Mouse (Mus musculus): ENCODE data around the gene Mrpl4. TPM values are rescaled to one million over a fixed set of nuclear protein-coding genes. Genes with fewer than 3 reads are reported as not detected.

Gene Mrpl4
- total and polyA plus RNA-seq, 3 experiments, result 42.1 to 103 (median 94.8) TPM

DNA sequence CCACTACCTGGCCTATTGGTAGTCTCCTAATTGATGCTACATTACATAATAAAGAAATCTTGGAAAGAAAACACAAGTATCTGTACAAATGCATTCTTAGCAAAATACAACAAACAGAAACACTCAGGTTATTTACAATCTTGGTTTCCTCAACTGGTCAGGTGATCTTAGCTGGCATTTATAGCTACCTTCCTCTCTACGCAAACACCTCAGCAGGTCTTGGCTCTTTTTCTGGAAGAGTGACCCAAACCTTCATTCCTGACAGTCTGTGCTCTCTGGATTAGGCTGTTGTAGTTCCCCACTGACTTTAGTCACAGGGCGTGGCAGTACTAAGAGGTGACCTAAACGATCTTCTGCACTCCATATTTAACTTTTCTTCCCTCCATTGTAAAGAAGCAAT lies 42.7 kb downstream of the Mrpl4 start:
- H3K9me3 ChIP-seq (replicated peaks; ENCODE audit: low read length), result no peaks in the 10 kb centered on the region
- H3K4me3 ChIP-seq (replicated peaks in 1 of 3; ENCODE audit: low read depth in 2 of 3, low read length in 2 of 3, poor library complexity in 1 of 3), result no peak overlapping the region
- no peaks in the 10 kb centered on the region for H3K36me3 ChIP-seq (replicated peaks in 1 of 2; ENCODE audit: control insufficient read depth in 1 of 2, insufficient read depth in 1 of 2, low read length in 1 of 2)
- H3K79me2 ChIP-seq (replicated peaks; ENCODE audit: control insufficient read depth, extremely low read depth, insufficient read depth, poor library complexity, severe bottlenecking), result no peaks in the 10 kb centered on the region
- H3K4me1 ChIP-seq (ENCODE audit: control insufficient read depth in 1 of 2, insufficient read depth in 2 of 2), result peaks cover 8 to 15% of the 10 kb centered on the region in 2 experiments
- H3K4me2 ChIP-seq (ENCODE audit: insufficient read depth, low read depth, poor library complexity, severe bottlenecking), result no peak overlapping the region
- H3K9ac ChIP-seq (ENCODE audit: insufficient read depth, low read depth), result no peak overlapping the region
- DNase-seq (ENCODE audit: extremely low read depth), result no peak
- H3K27ac ChIP-seq (ENCODE audit: insufficient read depth, low read depth), result no peak overlapping the region
- dilution Hi-C loops (cut with MboI; ENCODE audit: extremely low pct_ligation_motif_present, extremely low pct_unique_long_range_greater_than_20kb, low sequenced_read_pairs), result no loop called here
- no peaks in the 10 kb centered on the region for H3K27me3 ChIP-seq (replicated peaks)
- in situ Hi-C loops (cut with MboI; ENCODE audit: low pct_ligation_motif_present, low pct_unique_long_range_greater_than_20kb, low sequenced_read_pairs), result no loop called here
- TF ChIP-seq JUND (conservative IDR thresholded peaks at IDR 0.05; ENCODE audit: low read depth, low read length), result no peak
- TF ChIP-seq MAX (IDR thresholded peaks at IDR 0.05; ENCODE audit: low read length), result no peak
- TF ChIP-seq SMC3 (IDR thresholded peaks at IDR 0.05; ENCODE audit: low read depth, low read length), result no peak
- TF ChIP-seq GABPA (IDR thresholded peaks at IDR 0.05; ENCODE audit: insufficient replicate concordance, low read depth, low read length), result no peak
- no peak for TF ChIP-seq MAZ (IDR thresholded peaks at IDR 0.05; ENCODE audit: low read depth, low read length)
- no peak for TF ChIP-seq SIN3A (IDR thresholded peaks at IDR 0.05; ENCODE audit: low read length)
- no peak for TF ChIP-seq KAT2A (IDR thresholded peaks at IDR 0.05; ENCODE audit: insufficient replicate concordance, low read length)
- no peak for TF ChIP-seq IRF4 (IDR thresholded peaks at IDR 0.05; ENCODE audit: low read depth, low read length)
- no peak for TF ChIP-seq JUN (IDR thresholded peaks at IDR 0.05; ENCODE audit: insufficient read depth, low read depth, low read length)
- TF ChIP-seq ZNF384 (IDR thresholded peaks at IDR 0.05; ENCODE audit: low read depth, low read length), result no peak
- no peak for TF ChIP-seq CTCF (conservative IDR thresholded peaks at IDR 0.05 in 1 of 2, IDR thresholded peaks at IDR 0.05 in 1 of 2; ENCODE audit: low read depth in 2 of 2, low read length in 2 of 2)
- TF ChIP-seq NELFE (IDR thresholded peaks at IDR 0.05; ENCODE audit: low read depth, low read length), result no peak
- no peak for TF ChIP-seq POLR2AphosphoS2 (IDR thresholded peaks at IDR 0.05; ENCODE audit: low read depth, low read length)
- no peak for TF ChIP-seq ELF1 (IDR thresholded peaks at IDR 0.05; ENCODE audit: low read depth, low read length)

DNA sequence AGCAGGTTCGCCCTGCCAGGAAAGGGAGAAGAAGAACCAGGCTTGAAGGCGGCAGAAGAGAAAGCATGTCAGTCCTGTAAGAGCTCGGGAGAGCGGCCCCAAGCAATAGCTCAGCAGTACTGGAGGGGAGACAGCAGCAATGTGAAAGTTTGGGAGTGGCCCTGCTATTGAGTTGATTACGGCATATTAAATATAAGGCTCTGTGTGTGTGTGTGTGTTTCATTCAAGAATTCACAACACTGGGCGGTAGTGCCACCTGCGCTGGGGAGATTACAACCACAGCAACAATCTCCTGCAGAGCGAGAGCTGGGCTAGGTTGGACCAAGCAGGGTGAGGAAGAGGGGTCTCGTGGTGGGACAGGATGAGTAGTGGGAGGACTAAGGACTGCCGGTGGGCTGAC lies 49.0 kb downstream of the Mrpl4 start:
- H3K27ac ChIP-seq (ENCODE audit: insufficient read depth, low read depth), result no peak overlapping the region
- H3K4me1 ChIP-seq (ENCODE audit: control insufficient read depth in 1 of 2, insufficient read depth in 2 of 2), result no peaks in the 10 kb centered on the region
- in situ Hi-C loops (cut with MboI; ENCODE audit: low pct_ligation_motif_present, low pct_unique_long_range_greater_than_20kb, low sequenced_read_pairs), result no loop called here
- no peak overlapping the region for H3K9ac ChIP-seq (ENCODE audit: insufficient read depth, low read depth)
- DNase-seq (ENCODE audit: extremely low read depth), result no peak
- no peaks in the 10 kb centered on the region for H3K36me3 ChIP-seq (replicated peaks in 1 of 2; ENCODE audit: control insufficient read depth in 1 of 2, insufficient read depth in 1 of 2, low read length in 1 of 2)
- peaks cover 2% of the 10 kb centered on the region for H3K27me3 ChIP-seq (replicated peaks)
- dilution Hi-C loops (cut with MboI; ENCODE audit: extremely low pct_ligation_motif_present, extremely low pct_unique_long_range_greater_than_20kb, low sequenced_read_pairs), result no loop called here
- no peaks in the 10 kb centered on the region for H3K79me2 ChIP-seq (replicated peaks; ENCODE audit: control insufficient read depth, extremely low read depth, insufficient read depth, poor library complexity, severe bottlenecking)
- H3K4me3 ChIP-seq (replicated peaks in 1 of 3; ENCODE audit: low read depth in 2 of 3, low read length in 2 of 3, poor library complexity in 1 of 3), result no peak overlapping the region
- no peak overlapping the region for H3K4me2 ChIP-seq (ENCODE audit: insufficient read depth, low read depth, poor library complexity, severe bottlenecking)
- no peaks in the 10 kb centered on the region for H3K9me3 ChIP-seq (replicated peaks; ENCODE audit: low read length)
- TF ChIP-seq KAT2A (IDR thresholded peaks at IDR 0.05; ENCODE audit: insufficient replicate concordance, low read length), result no peak
- no peak for TF ChIP-seq RCOR1 (conservative IDR thresholded peaks at IDR 0.05; ENCODE audit: low read depth, low read length)
- TF ChIP-seq UBTF (IDR thresholded peaks at IDR 0.05; ENCODE audit: low read depth, low read length), result no peak
- no peak for TF ChIP-seq RAD21 (IDR thresholded peaks at IDR 0.05; ENCODE audit: low read depth, low read length)
- no peak for TF ChIP-seq HCFC1 (IDR thresholded peaks at IDR 0.05; ENCODE audit: low read depth, low read length)
- TF ChIP-seq CHD1 (IDR thresholded peaks at IDR 0.05; ENCODE audit: low read depth, low read length), result no peak
- no peak for TF ChIP-seq MYC (IDR thresholded peaks at IDR 0.05; ENCODE audit: low read depth, low read length)
- no peak for TF ChIP-seq CHD2 (IDR thresholded peaks at IDR 0.05; ENCODE audit: low read length)

Other genes starting within 250 kb of the Mrpl4 start
Only the 20 nearest of the 21 such genes appear.
- gene Col5a3, start 187.7 kb upstream of the Mrpl4 start, total RNA-seq (2012; rRNA removed), result 0.08 and 0.25 TPM in 2 replicates
- not detected in 2 replicates for gene Col5a3, start 187.7 kb upstream of the Mrpl4 start, total RNA-seq (2014; rRNA removed)
- 0.04 TPM in 1 of 2 replicates, not detected in the other for gene Col5a3, start 187.7 kb upstream of the Mrpl4 start, polyA plus RNA-seq (2012; ENCODE audit: insufficient read length, low read depth)
- not detected in 2 replicates for gene Rdh8, start 184.2 kb upstream of the Mrpl4 start, total RNA-seq (2012; rRNA removed)
- not detected in 2 replicates for gene Rdh8, start 184.2 kb upstream of the Mrpl4 start, total RNA-seq (2014; rRNA removed)
- not detected in 2 replicates for gene Rdh8, start 184.2 kb upstream of the Mrpl4 start, polyA plus RNA-seq (2012; ENCODE audit: insufficient read length, low read depth)
- 18.8 and 25.2 TPM in 2 replicates for gene A230050P20Rik, start 134.1 kb upstream of the Mrpl4 start, total RNA-seq (2012; rRNA removed)
- 3.3 and 3.7 TPM in 2 replicates for gene A230050P20Rik, start 134.1 kb upstream of the Mrpl4 start, total RNA-seq (2014; rRNA removed)
- gene A230050P20Rik, start 134.1 kb upstream of the Mrpl4 start, polyA plus RNA-seq (2012; ENCODE audit: insufficient read length, low read depth), result 11.0 and 11.2 TPM in 2 replicates
- gene Angptl6, start 123.0 kb upstream of the Mrpl4 start, total RNA-seq (2012; rRNA removed), result 3.4 and 11.8 TPM in 2 replicates
- 1.4 and 2.0 TPM in 2 replicates for gene Angptl6, start 123.0 kb upstream of the Mrpl4 start, total RNA-seq (2014; rRNA removed)
- gene Angptl6, start 123.0 kb upstream of the Mrpl4 start, polyA plus RNA-seq (2012; ENCODE audit: insufficient read length, low read depth), result 0.57 and 1.1 TPM in 2 replicates
- gene Ppan, start 114.6 kb upstream of the Mrpl4 start, total RNA-seq (2012; rRNA removed), result 346 and 359 TPM in 2 replicates
- 242 and 272 TPM in 2 replicates for gene Ppan, start 114.6 kb upstream of the Mrpl4 start, total RNA-seq (2014; rRNA removed)
- 359 and 389 TPM in 2 replicates for gene Ppan, start 114.6 kb upstream of the Mrpl4 start, polyA plus RNA-seq (2012; ENCODE audit: insufficient read length, low read depth)
- gene Eif3g, start 104.1 kb upstream of the Mrpl4 start, total RNA-seq (2012; rRNA removed), result 293 and 340 TPM in 2 replicates
- 205 and 211 TPM in 2 replicates for gene Eif3g, start 104.1 kb upstream of the Mrpl4 start, total RNA-seq (2014; rRNA removed)
- 387 and 392 TPM in 2 replicates for gene Eif3g, start 104.1 kb upstream of the Mrpl4 start, polyA plus RNA-seq (2012; ENCODE audit: insufficient read length, low read depth)
- gene Dnmt1, start 42.9 kb upstream of the Mrpl4 start, total RNA-seq (2012; rRNA removed), result 121 and 130 TPM in 2 replicates
- gene Dnmt1, start 42.9 kb upstream of the Mrpl4 start, total RNA-seq (2014; rRNA removed), result 84.8 and 89.9 TPM in 2 replicates
- gene Dnmt1, start 42.9 kb upstream of the Mrpl4 start, polyA plus RNA-seq (2012; ENCODE audit: insufficient read length, low read depth), result 145 and 190 TPM in 2 replicates
- gene S1pr2, start 26.0 kb upstream of the Mrpl4 start, total RNA-seq (2012; rRNA removed), result 1.6 and 2.0 TPM in 2 replicates
- 0.84 and 1.3 TPM in 2 replicates for gene S1pr2, start 26.0 kb upstream of the Mrpl4 start, total RNA-seq (2014; rRNA removed)
- 1.4 and 3.2 TPM in 2 replicates for gene S1pr2, start 26.0 kb upstream of the Mrpl4 start, polyA plus RNA-seq (2012; ENCODE audit: insufficient read length, low read depth)
- gene Icam1, start 13.2 kb downstream of the Mrpl4 start, total RNA-seq (2012; rRNA removed), result 128 and 202 TPM in 2 replicates
- gene Icam1, start 13.2 kb downstream of the Mrpl4 start, total RNA-seq (2014; rRNA removed), result 101 and 102 TPM in 2 replicates
- gene Icam1, start 13.2 kb downstream of the Mrpl4 start, polyA plus RNA-seq (2012; ENCODE audit: insufficient read length, low read depth), result 64.2 and 70.6 TPM in 2 replicates
- 2.9 and 3.1 TPM in 2 replicates for gene Icam4, start 26.6 kb downstream of the Mrpl4 start, total RNA-seq (2012; rRNA removed)
- gene Icam4, start 26.6 kb downstream of the Mrpl4 start, total RNA-seq (2014; rRNA removed), result 1.1 and 1.2 TPM in 2 replicates
- gene Icam4, start 26.6 kb downstream of the Mrpl4 start, polyA plus RNA-seq (2012; ENCODE audit: insufficient read length, low read depth), result 0.72 and 0.96 TPM in 2 replicates
- gene Icam5, start 29.3 kb downstream of the Mrpl4 start, total RNA-seq (2012; rRNA removed), result 4.9 TPM in 2 replicates
- gene Icam5, start 29.3 kb downstream of the Mrpl4 start, total RNA-seq (2014; rRNA removed), result 0.89 and 1.0 TPM in 2 replicates
- gene Icam5, start 29.3 kb downstream of the Mrpl4 start, polyA plus RNA-seq (2012; ENCODE audit: insufficient read length, low read depth), result 1.6 and 1.7 TPM in 2 replicates
- 1.1 TPM in 1 of 2 replicates, not detected in the other for gene Zglp1, start 64.4 kb downstream of the Mrpl4 start, total RNA-seq (2012; rRNA removed)
- 1.3 TPM in 1 of 2 replicates, not detected in the other for gene Zglp1, start 64.4 kb downstream of the Mrpl4 start, total RNA-seq (2014; rRNA removed)
- gene Zglp1, start 64.4 kb downstream of the Mrpl4 start, polyA plus RNA-seq (2012; ENCODE audit: insufficient read length, low read depth), result 0.87 and 0.98 TPM in 2 replicates
- 0.85 and 1.8 TPM in 2 replicates for gene Gm49373, start 70.4 kb downstream of the Mrpl4 start, total RNA-seq (2012; rRNA removed)
- 0.54 and 0.60 TPM in 2 replicates for gene Gm49373, start 70.4 kb downstream of the Mrpl4 start, total RNA-seq (2014; rRNA removed)
- 1.5 and 2.9 TPM in 2 replicates for gene Gm49373, start 70.4 kb downstream of the Mrpl4 start, polyA plus RNA-seq (2012; ENCODE audit: insufficient read length, low read depth)
- gene Fdx1l, start 70.9 kb downstream of the Mrpl4 start, total RNA-seq (2012; rRNA removed), result 79.7 and 90.4 TPM in 2 replicates
- 67.2 and 70.8 TPM in 2 replicates for gene Fdx1l, start 70.9 kb downstream of the Mrpl4 start, total RNA-seq (2014; rRNA removed)
- gene Fdx1l, start 70.9 kb downstream of the Mrpl4 start, polyA plus RNA-seq (2012; ENCODE audit: insufficient read length, low read depth), result 105 and 112 TPM in 2 replicates
- gene Gm38431, start 89.3 kb downstream of the Mrpl4 start, total RNA-seq (2012; rRNA removed), result 20.6 and 30.5 TPM in 2 replicates
- gene Gm38431, start 89.3 kb downstream of the Mrpl4 start, total RNA-seq (2014; rRNA removed), result 0.26 and 1.1 TPM in 2 replicates
- 7.1 and 9.8 TPM in 2 replicates for gene Gm38431, start 89.3 kb downstream of the Mrpl4 start, polyA plus RNA-seq (2012; ENCODE audit: insufficient read length, low read depth)
- gene Raver1, start 89.3 kb downstream of the Mrpl4 start, total RNA-seq (2012; rRNA removed), result 30.8 and 31.3 TPM in 2 replicates
- gene Raver1, start 89.3 kb downstream of the Mrpl4 start, total RNA-seq (2014; rRNA removed), result 16.0 and 18.9 TPM in 2 replicates
- 77.9 and 101 TPM in 2 replicates for gene Raver1, start 89.3 kb downstream of the Mrpl4 start, polyA plus RNA-seq (2012; ENCODE audit: insufficient read length, low read depth)
- 64.3 and 80.0 TPM in 2 replicates for gene Tyk2, start 128.5 kb downstream of the Mrpl4 start, total RNA-seq (2012; rRNA removed)
- 39.0 and 40.6 TPM in 2 replicates for gene Tyk2, start 128.5 kb downstream of the Mrpl4 start, total RNA-seq (2014; rRNA removed)
- gene Tyk2, start 128.5 kb downstream of the Mrpl4 start, polyA plus RNA-seq (2012; ENCODE audit: insufficient read length, low read depth), result 45.1 and 49.6 TPM in 2 replicates
- 227 and 230 TPM in 2 replicates for gene Cdc37, start 147.2 kb downstream of the Mrpl4 start, total RNA-seq (2012; rRNA removed)
- gene Cdc37, start 147.2 kb downstream of the Mrpl4 start, total RNA-seq (2014; rRNA removed), result 84.1 and 87.2 TPM in 2 replicates
- 447 and 532 TPM in 2 replicates for gene Cdc37, start 147.2 kb downstream of the Mrpl4 start, polyA plus RNA-seq (2012; ENCODE audit: insufficient read length, low read depth)
- 4.1 and 4.8 TPM in 2 replicates for gene Pde4a, start 163.0 kb downstream of the Mrpl4 start, total RNA-seq (2012; rRNA removed)
- gene Pde4a, start 163.0 kb downstream of the Mrpl4 start, total RNA-seq (2014; rRNA removed), result 1.2 and 1.7 TPM in 2 replicates
- gene Pde4a, start 163.0 kb downstream of the Mrpl4 start, polyA plus RNA-seq (2012; ENCODE audit: insufficient read length, low read depth), result 7.2 and 7.6 TPM in 2 replicates
- 41.7 and 42.8 TPM in 2 replicates for gene Keap1, start 236.6 kb downstream of the Mrpl4 start, total RNA-seq (2012; rRNA removed)
- 16.2 and 18.4 TPM in 2 replicates for gene Keap1, start 236.6 kb downstream of the Mrpl4 start, total RNA-seq (2014; rRNA removed)
- gene Keap1, start 236.6 kb downstream of the Mrpl4 start, polyA plus RNA-seq (2012; ENCODE audit: insufficient read length, low read depth), result 30.0 and 31.2 TPM in 2 replicates